Mouse (Mus musculus) embryonic facial prominence, embryonic 12.5 days (tissue): ENCODE results near the gene Ankrd54. TPM values are rescaled to one million over a fixed set of nuclear protein-coding genes. Genes with fewer than 3 reads are reported as not detected.

Experiments used
- ATAC-seq: fragments of 200-750 bp; cut with Nextera tagmentation; 2 replicates; pipeline ENCODE4 v1.8.0; 2017; ENCODE audit not compliant: insufficient number of reproducible peaks, insufficient read depth, low FRiP score, low TSS enrichment
- H3K27ac ChIP-seq: fragments of 300-500 bp; sonication (generic); 2 replicates; pipeline ENCODE4 v1.5.1; 2016; ENCODE audit warnings: mild to moderate bottlenecking
- H3K27me3 ChIP-seq: fragments of 300-500 bp; sonication (generic); 2 replicates; pipeline ENCODE4 v1.6.1; 2016; ENCODE audit warnings: mild to moderate bottlenecking, moderate library complexity
- H3K36me3 ChIP-seq: fragments of 300-500 bp; sonication (generic); 2 replicates; pipeline ENCODE4 v1.6.1; 2016; ENCODE audit warnings: mild to moderate bottlenecking
- H3K4me1 ChIP-seq: fragments of 300-500 bp; sonication (generic); 2 replicates; pipeline ENCODE4 v1.6.1; 2016
- H3K4me2 ChIP-seq: fragments of 300-500 bp; sonication (generic); replicated peaks from 2 replicates; pipeline ENCODE4 v1.6.1; 2016; ENCODE audit warnings: mild to moderate bottlenecking, moderate library complexity
- H3K4me3 ChIP-seq: fragments of 300-500 bp; sonication (generic); 2 replicates; pipeline ENCODE4 v1.5.1; 2016; ENCODE audit warnings: mild to moderate bottlenecking
- H3K9ac ChIP-seq: fragments of 300-500 bp; sonication (generic); 2 replicates; pipeline ENCODE4 v1.6.1; 2016; ENCODE audit warnings: mild to moderate bottlenecking, moderate library complexity
- H3K9me3 ChIP-seq: fragments of 300-500 bp; sonication (generic); 2 replicates; pipeline ENCODE4 v1.6.1; 2016; ENCODE audit warnings: mild to moderate bottlenecking, moderate library complexity
- WGBS: fragments of 180-500 bp; shearing (Covaris S2); methylation state at CpG from one replicate; pipeline ENCODE4 v1.1.7; 2016; 5-methylcytosine and 5-hydroxymethylcytosine counted together
- polyA plus RNA-seq: library from polyadenylated mRNA; unstranded; fragments of >200 nt; fragmentation: Nextera tagmentation; extraction: Ambion mirVana; gene quantifications from 2 replicates; pipeline ENCODE4 v1.2.1, GENCODE M21; 2016

Ankrd54 gene
- polyA plus RNA-seq, 1 experiment from 2014 or later, result 55.9 TPM

DNA sequence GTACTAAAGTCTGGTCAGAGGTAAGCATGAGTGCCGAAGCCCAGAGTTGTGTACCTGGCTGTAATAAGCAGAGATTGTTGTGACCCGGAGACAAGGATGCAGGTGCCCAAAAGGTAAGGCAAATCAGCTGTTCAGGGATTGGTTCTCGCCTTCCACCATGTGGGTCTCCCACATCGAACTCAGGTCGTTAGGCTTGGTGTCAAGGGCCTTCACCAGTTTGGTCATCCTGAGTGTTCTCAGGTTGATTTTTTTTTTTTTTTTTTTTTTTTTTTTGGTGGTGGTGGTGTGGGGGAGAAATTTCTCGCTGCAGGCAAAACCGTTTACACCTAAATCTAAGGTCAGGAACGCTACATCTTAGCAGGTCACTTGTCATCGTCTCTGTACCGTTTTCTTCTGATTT lies 11.8 kb upstream of the Ankrd54 start:
- peak overlapping the region; percentile 82 for H3K4me3 ChIP-seq
- peak overlapping the region; percentile 72 for H3K4me2 ChIP-seq
- H3K27me3 ChIP-seq, result no peaks in the 10 kb centered on the region
- peaks cover 7% of the 10 kb centered on the region for H3K4me1 ChIP-seq
- peak overlapping the region; percentile 78 for H3K27ac ChIP-seq
- WGBS, result 38% methylated on average over 10 of the region's 10 CpGs
- no peak for ATAC-seq
- no peaks in the 10 kb centered on the region for H3K9me3 ChIP-seq
- peaks cover 33% of the 10 kb centered on the region for H3K36me3 ChIP-seq
- peak overlapping the region; percentile 75; the same call in 1 of the 2 replicates for H3K9ac ChIP-seq

DNA sequence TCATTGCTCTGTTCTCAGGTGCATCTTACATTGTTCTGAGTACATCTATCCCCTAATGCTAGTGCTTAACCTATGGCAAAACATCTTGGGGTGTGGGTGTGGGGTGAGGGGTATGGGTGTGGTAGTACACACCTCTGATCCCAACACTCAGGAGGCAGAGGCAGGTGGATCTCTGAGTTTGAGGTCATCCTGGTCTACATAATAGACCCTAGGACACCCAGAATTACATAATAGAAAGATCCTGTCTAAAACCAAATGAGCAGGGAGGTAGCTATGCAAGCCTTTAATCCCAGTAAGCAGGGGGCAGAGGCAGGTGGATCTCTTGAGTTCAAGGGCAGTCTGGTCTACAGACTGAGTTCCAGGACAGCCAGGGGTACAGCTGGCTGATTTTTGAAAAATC lies 11.1 kb upstream of the Ankrd54 start:
- no peak overlapping the region for H3K9ac ChIP-seq
- no peaks in the 10 kb centered on the region for H3K9me3 ChIP-seq
- no peak overlapping the region for H3K27ac ChIP-seq
- H3K27me3 ChIP-seq, result no peaks in the 10 kb centered on the region
- no peak overlapping the region for H3K4me3 ChIP-seq
- H3K4me1 ChIP-seq, result peaks cover 7% of the 10 kb centered on the region
- H3K4me2 ChIP-seq, result no peak overlapping the region
- peaks cover 26% of the 10 kb centered on the region for H3K36me3 ChIP-seq
- ATAC-seq, result no peak

- 65% methylated on average over 5 of the region's 5 CpGs for WGBS
- Histone ChIP-seq H3K4me1 (peaks cover 11% of the 10 kb centered on the region), H3K27ac (no peak overlapping the region), H3K4me2 (no peak overlapping the region), H3K4me3 (no peak overlapping the region), H3K27me3 (no peaks in the 10 kb centered on the region), H3K9ac (no peak overlapping the region), H3K9me3 (no peaks in the 10 kb centered on the region), H3K36me3 (peaks cover 4% of the 10 kb centered on the region)
- ATAC-seq, result no peak
Observed at GRCm38 (mm10) chr15:79071117-79072039, 8.7 kb upstream of the Ankrd54 start.

DNA sequence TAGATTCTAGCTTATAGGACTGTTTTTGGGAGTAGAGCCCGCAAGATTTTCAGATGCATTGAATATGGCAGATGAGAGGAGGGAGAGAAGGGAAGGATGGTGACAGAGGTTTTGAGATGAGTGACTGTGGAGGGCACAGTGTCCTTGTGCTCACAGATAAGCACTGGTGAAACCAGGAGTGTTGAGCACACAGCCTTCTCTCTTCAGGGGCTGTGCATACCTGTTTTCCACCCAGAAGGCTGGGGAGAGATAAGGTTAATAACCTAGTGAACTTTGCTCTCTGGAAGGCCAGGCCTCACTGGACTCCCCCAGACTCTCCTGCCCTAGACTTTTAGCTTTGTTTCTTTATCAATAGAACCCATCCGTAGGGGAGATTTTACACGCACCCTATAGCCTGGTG lies 5.7 kb upstream of the Ankrd54 start:
- ATAC-seq, result no peak
- H3K36me3 ChIP-seq, result no peaks in the 10 kb centered on the region
- no peak overlapping the region for H3K4me3 ChIP-seq
- no peak overlapping the region for H3K27ac ChIP-seq
- 79% methylated on average over 3 of the region's 3 CpGs for WGBS
- H3K4me1 ChIP-seq, result peaks cover 8% of the 10 kb centered on the region; the same call in 1 of the 2 replicates
- no peaks in the 10 kb centered on the region for H3K27me3 ChIP-seq
- no peaks in the 10 kb centered on the region for H3K9me3 ChIP-seq
- H3K9ac ChIP-seq, result no peak overlapping the region
- H3K4me2 ChIP-seq, result no peak overlapping the region

DNA sequence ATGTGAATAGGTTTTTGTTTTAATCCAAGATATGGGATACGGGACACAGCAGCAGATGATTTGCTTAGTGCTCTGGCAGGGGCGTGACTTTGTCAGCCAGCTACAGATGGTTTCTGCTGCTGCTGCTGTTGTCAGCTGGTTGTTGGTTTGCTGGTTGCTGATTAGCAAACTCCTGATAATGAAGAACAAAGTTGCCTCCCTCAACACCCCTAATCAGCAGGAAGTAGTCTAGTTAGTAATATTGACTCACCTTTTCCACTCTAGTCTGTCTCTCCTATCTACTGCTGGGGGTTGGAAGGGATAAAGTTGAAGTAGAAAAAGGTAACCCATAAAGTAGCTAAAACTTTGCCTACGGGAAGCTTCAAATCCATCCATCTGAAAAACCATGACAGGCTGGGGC lies 4.9 kb upstream of the Ankrd54 start:
- no peak for ATAC-seq
- no peaks in the 10 kb centered on the region for H3K27me3 ChIP-seq
- WGBS, result 83% methylated on average over 3 of the region's 3 CpGs
- no peak overlapping the region for H3K27ac ChIP-seq
- no peak overlapping the region for H3K4me2 ChIP-seq
- H3K36me3 ChIP-seq, result no peaks in the 10 kb centered on the region
- no peak overlapping the region for H3K4me3 ChIP-seq
- no peaks in the 10 kb centered on the region for H3K9me3 ChIP-seq
- no peak overlapping the region for H3K9ac ChIP-seq
- H3K4me1 ChIP-seq, result peaks cover 8% of the 10 kb centered on the region; the same call in 1 of the 2 replicates

- H3K27ac ChIP-seq, result no peak overlapping the region
- H3K36me3 ChIP-seq, result no peaks in the 10 kb centered on the region
- no peaks in the 10 kb centered on the region for H3K27me3 ChIP-seq
- no peaks in the 10 kb centered on the region for H3K9me3 ChIP-seq
- 35% methylated on average over 2 of the region's 2 CpGs for WGBS
- H3K4me2 ChIP-seq, result no peak overlapping the region
- no peak for ATAC-seq
- H3K4me1 ChIP-seq, result peaks cover 14% of the 10 kb centered on the region
- H3K4me3 ChIP-seq, result no peak overlapping the region
- H3K9ac ChIP-seq, result no peak overlapping the region
Observed at GRCm38 (mm10) chr15:79066276-79066675, 3.6 kb upstream of the Ankrd54 start.

- Histone ChIP-seq H3K9ac (no peak overlapping the region), H3K27ac (no peak overlapping the region), H3K36me3 (peaks cover 8% of the 10 kb centered on the region), H3K4me3 (no peak overlapping the region), H3K4me1 (peaks cover 19% of the 10 kb centered on the region), H3K9me3 (no peaks in the 10 kb centered on the region), H3K4me2 (no peak overlapping the region), H3K27me3 (no peaks in the 10 kb centered on the region)
- 59% methylated on average over 8 of the region's 8 CpGs for WGBS
- no peak for ATAC-seq
Observed at GRCm38 (mm10) chr15:79065086-79065770, 2.5 kb upstream of the Ankrd54 start.

DNA sequence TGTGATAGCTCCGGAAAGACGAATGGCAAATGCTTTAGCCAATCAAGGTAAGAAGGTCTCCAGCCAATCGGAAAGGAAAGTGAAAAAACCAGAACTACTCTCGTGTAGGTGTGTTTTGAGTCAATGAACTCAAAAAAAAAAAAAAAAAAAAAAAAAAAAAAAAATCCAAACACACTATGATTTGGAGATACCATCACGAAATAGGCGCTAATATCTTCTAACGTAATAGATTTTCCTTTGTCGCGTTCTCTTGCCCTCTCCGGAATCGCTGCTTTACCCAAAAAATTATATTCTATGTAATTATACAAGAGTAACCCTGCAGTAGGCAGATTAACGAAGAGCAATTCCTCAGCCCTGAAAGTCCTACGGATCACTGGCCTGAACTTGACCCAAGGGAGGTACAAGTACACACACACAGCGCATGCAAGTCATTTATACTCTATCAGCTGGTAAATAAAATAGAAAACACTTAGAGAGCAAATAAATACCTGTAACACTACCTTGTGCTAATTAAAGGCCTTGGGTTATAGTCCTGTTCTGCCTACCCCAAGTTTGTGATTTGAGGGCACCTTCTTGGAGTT lies 557 bp upstream of the Ankrd54 start:
- no peak overlapping the region for H3K27ac ChIP-seq
- peak overlapping the region; percentile 49 for H3K4me2 ChIP-seq
- 9% methylated on average over 14 of the region's 14 CpGs for WGBS
- no peaks in the 10 kb centered on the region for H3K9me3 ChIP-seq
- peaks cover 19% of the 10 kb centered on the region for H3K4me1 ChIP-seq
- H3K9ac ChIP-seq, result no peak overlapping the region
- no peaks in the 10 kb centered on the region for H3K27me3 ChIP-seq
- no peak for ATAC-seq
- peaks cover 25% of the 10 kb centered on the region for H3K36me3 ChIP-seq
- H3K4me3 ChIP-seq, result peak overlapping the region; percentile 93

- Histone ChIP-seq H3K9me3 (no peaks in the 10 kb centered on the region), H3K36me3 (peaks cover 46% of the 10 kb centered on the region), H3K27ac (no peak overlapping the region), H3K27me3 (no peaks in the 10 kb centered on the region), H3K4me3 (no peak overlapping the region), H3K4me1 (peaks cover 11% of the 10 kb centered on the region), H3K4me2 (peak overlapping the region; percentile 73; the same call in 1 of the 2 replicates), H3K9ac (no peak overlapping the region)
- ATAC-seq, result no peak
- WGBS, result 81% methylated on average over 14 of the region's 14 CpGs
Observed at GRCm38 (mm10) chr15:79060887-79061565, 1.7 kb downstream of the Ankrd54 start.

GRCm38 (mm10) chr15:79057850-79058249 lies 4.8 kb downstream of the Ankrd54 start:
- WGBS, result 90% methylated on average over 6 of the region's 6 CpGs
- Histone ChIP-seq H3K4me3 (no peak overlapping the region), H3K27me3 (no peaks in the 10 kb centered on the region), H3K9me3 (no peaks in the 10 kb centered on the region), H3K4me2 (no peak overlapping the region), H3K9ac (no peak overlapping the region), H3K4me1 (peaks cover 11% of the 10 kb centered on the region), H3K27ac (no peak overlapping the region), H3K36me3 (peaks cover 77% of the 10 kb centered on the region)
- no peak for ATAC-seq

DNA sequence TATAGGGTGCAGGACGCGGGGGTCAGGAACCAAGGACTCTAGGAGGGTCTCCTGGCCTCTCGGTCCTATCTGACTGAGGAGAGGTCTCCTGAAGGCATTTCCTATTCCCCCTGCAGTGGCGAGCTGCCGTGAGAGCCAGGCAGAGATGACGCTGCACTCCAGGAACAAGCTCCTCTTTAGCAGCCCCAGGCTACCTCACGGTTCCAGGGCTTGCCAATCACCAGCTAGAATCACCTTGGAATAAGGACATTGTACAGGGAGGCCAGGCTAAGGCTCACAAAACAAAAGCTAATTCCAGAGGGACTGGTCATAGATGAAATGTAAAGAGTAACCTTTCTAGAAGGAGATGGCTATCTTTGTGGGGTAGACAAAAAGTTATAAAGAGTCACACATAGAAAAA lies 6.1 kb downstream of the Ankrd54 start:
- no peak overlapping the region for H3K9ac ChIP-seq
- no peak overlapping the region for H3K4me3 ChIP-seq
- H3K27me3 ChIP-seq, result no peaks in the 10 kb centered on the region
- no peak overlapping the region for H3K27ac ChIP-seq
- no peaks in the 10 kb centered on the region for H3K9me3 ChIP-seq
- H3K4me2 ChIP-seq, result no peak overlapping the region
- ATAC-seq, result no peak
- 89% methylated on average over 7 of the region's 7 CpGs for WGBS
- peaks cover 8% of the 10 kb centered on the region for H3K4me1 ChIP-seq
- H3K36me3 ChIP-seq, result peaks cover 84% of the 10 kb centered on the region
